Mouse (Mus musculus) kidney, embryonic 16.5 days (tissue): Measurements from ENCODE around the gene Prm1. TPM values are rescaled to one million over a fixed set of nuclear protein-coding genes. Genes with fewer than 3 reads are reported as not detected.

ENCODE experiments used
- ATAC-seq: fragments of 200-750 bp; cut with Nextera tagmentation; 2 replicates; pipeline ENCODE4 v1.8.0; 2017; ENCODE audit warnings: moderate TSS enrichment; ENCODE audit not compliant: low FRiP score, low TSS enrichment
- H3K27ac ChIP-seq: fragments of 300-500 bp; sonication (generic); 2 replicates; pipeline ENCODE4 v1.5.1; 2014; ENCODE audit warnings: low read length
- H3K27me3 ChIP-seq: fragments of 300-500 bp; sonication (generic); 2 replicates; pipeline ENCODE4 v1.6.1; 2014; ENCODE audit warnings: low read length, control low read depth, mixed read lengths; ENCODE audit not compliant: insufficient read depth
- H3K36me3 ChIP-seq: fragments of 300-500 bp; sonication (generic); 2 replicates; pipeline ENCODE4 v1.6.1; 2014; ENCODE audit warnings: low read length, control low read depth, mixed read lengths; ENCODE audit not compliant: insufficient read depth
- H3K4me1 ChIP-seq: fragments of 300-500 bp; sonication (generic); 2 replicates; pipeline ENCODE4 v1.6.1; 2014; ENCODE audit warnings: low read length, control low read depth, mixed read lengths; ENCODE audit not compliant: insufficient read depth
- H3K4me2 ChIP-seq: fragments of 300-500 bp; sonication (generic); replicated peaks from 2 replicates; pipeline ENCODE4 v1.6.1; 2014; ENCODE audit warnings: low read depth, low read length
- H3K4me3 ChIP-seq: fragments of 300-500 bp; sonication (generic); 2 replicates; pipeline ENCODE4 v1.5.1; 2014; ENCODE audit warnings: mild to moderate bottlenecking, low read length
- H3K9ac ChIP-seq: fragments of 300-500 bp; sonication (generic); replicated peaks from 2 replicates; pipeline ENCODE4 v1.6.1; 2014; ENCODE audit warnings: low read length
- H3K9me3 ChIP-seq: fragments of 300-500 bp; sonication (generic); 2 replicates; pipeline ENCODE4 v1.6.1; 2016; ENCODE audit warnings: low read length, control low read depth
- WGBS: fragments of 180-500 bp; shearing (Covaris S2); extraction: QIAGEN DNeasy Blood & Tissue Kit; methylation state at CpG from one replicate; pipeline ENCODE4 v1.1.7; 2014; 5-methylcytosine and 5-hydroxymethylcytosine counted together
- polyA plus RNA-seq: library from polyadenylated mRNA; unstranded; fragments of >200 nt; fragmentation: Nextera tagmentation; extraction: Ambion mirVana; gene quantifications from 2 replicates; pipeline ENCODE4 v1.2.1, GENCODE M21; 2015

Gene Prm1
- polyA plus RNA-seq, 1 experiment from 2014 or later, result not detected

DNA sequence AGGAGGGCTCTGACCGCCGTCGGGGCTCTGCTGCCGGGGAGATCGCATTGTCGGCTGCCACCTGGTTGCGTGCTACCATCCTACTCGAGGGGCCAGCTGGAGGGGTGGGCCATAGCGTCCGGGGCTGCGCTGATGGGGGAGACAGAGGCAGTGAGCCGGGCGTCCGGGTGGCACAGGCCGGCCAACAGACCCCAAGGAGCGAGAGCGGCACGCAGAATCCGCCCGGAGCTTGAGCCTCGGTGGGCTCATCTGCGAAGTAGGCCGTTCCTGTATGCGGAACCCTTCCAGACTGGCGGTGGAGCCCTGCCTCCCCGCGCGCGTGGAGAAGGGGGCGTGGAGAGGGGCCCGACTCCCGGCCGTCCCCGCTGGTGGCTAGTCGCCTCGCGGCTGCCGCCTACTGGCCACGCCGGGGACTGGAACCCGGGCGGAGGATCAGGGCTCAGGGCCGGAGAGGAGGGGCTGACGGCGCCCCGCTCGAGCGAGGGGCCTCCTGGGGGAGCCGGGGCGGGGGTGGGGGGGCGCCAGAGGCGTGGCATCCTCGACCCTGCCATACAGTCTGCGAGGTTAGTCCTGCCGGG is 20.8 kb downstream of the Prm1 start:
- Histone ChIP-seq H3K36me3 (no peaks in the 10 kb centered on the region), H3K4me2 (peak overlapping the region; percentile 93), H3K27ac (peak overlapping the region; percentile 99), H3K27me3 (no peaks in the 10 kb centered on the region), H3K4me3 (peak overlapping the region; percentile 75), H3K9ac (peak overlapping the region; percentile 83), H3K9me3 (no peaks in the 10 kb centered on the region), H3K4me1 (peaks cover 38% of the 10 kb centered on the region)
- WGBS, result under 1% methylated on average over 47 of the region's 55 CpGs
- peak; percentile 77 for ATAC-seq

DNA sequence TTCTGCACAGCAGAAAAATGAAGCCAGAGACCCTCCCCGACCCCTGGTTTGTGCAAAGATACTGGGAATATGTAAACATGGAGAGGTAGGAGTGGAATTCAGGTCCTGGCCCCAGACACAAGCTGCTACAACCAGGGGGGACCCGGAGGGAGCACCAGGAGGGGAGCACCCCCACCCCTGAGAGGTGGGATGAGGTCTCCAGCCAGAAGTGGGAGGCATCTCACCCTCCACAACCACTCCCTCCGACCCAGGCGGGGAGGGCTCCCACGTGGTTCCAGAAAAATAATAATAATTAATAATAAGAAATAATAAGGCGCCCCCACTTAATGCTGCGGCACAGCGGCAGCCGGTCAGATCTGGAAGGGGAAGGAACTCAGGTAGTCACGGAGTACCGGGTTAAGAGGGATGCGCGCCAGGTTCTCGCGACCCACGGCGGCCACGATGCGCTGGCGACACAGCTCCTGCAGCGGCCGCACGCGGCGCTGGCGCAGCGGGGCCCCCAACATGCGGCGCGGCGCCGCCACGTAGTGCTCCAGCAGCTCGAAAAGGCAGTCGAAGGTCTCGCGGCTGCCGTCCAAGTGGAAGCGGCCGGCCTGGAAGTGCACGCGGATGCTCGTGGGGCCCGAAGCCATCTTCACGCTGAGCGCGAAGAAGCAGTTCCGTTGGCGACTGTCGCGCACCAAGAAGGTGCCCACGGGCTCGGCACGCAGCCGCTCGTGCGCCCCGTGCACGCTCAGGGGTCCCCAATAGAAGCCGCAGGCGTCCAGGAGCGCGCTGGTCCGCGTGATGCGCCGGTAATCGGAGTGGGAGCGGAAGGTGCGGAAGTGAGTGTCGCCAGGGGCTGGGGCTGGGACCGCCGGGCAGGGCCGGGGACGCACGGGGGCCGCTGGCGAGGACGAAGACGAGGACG is 21.5 kb downstream of the Prm1 start:
- H3K9ac ChIP-seq, result peak overlapping the region; percentile 83
- H3K27ac ChIP-seq, result peak overlapping the region; percentile 99
- H3K4me2 ChIP-seq, result peak overlapping the region; percentile 93
- peak; percentile 3 for ATAC-seq
- WGBS, result 2% methylated on average over 81 of the region's 81 CpGs
- H3K27me3 ChIP-seq, result no peaks in the 10 kb centered on the region
- H3K4me1 ChIP-seq, result peaks cover 38% of the 10 kb centered on the region
- peak overlapping the region; percentile 75 for H3K4me3 ChIP-seq
- no peaks in the 10 kb centered on the region for H3K36me3 ChIP-seq
- no peaks in the 10 kb centered on the region for H3K9me3 ChIP-seq

DNA sequence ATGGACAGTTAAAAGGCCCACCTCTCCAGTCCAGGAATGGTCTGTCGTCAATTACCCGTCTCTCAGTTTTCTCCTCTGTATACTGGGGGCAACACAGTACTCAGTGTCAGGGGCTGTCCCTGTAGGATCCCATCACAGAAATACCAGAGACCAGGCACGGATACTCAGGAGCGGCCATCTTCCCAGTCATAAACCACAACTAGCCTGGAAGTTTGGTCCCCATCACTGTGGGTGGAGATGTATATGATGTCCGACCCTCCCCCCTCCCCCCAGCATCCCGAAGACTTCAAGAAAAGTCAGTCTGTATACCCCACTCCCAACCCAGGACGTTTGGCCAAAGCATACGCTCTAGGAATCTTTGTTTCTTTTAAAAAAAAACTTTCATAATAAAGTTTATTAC is 22.2 kb downstream of the Prm1 start:
- Histone ChIP-seq H3K36me3 (no peaks in the 10 kb centered on the region), H3K9ac (peak overlapping the region; percentile 83), H3K4me3 (peak overlapping the region; percentile 75), H3K4me1 (peaks cover 38% of the 10 kb centered on the region), H3K9me3 (no peaks in the 10 kb centered on the region), H3K27me3 (no peaks in the 10 kb centered on the region), H3K27ac (no peak overlapping the region), H3K4me2 (peak overlapping the region; percentile 93)
- 55% methylated on average over 8 of the region's 8 CpGs for WGBS
- ATAC-seq, result no peak

DNA sequence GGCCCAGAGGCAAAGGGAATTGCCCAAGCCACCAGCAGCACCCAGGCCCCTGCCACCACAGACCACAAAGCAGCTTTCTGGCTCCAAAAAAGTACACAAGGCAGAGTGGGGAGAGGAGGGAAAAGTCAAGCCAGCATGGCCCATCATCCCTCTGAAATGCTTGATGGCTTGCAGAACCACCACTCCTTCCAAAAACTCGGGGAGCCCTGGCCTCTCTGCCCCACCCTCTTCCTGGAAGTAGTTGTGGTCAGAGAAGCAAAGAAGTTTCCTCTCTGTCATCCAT is 22.5 kb downstream of the Prm1 start:
- Histone ChIP-seq H3K9me3 (no peaks in the 10 kb centered on the region), H3K27ac (no peak overlapping the region), H3K4me3 (peak overlapping the region; percentile 75), H3K4me1 (peaks cover 38% of the 10 kb centered on the region), H3K4me2 (peak overlapping the region; percentile 93), H3K36me3 (no peaks in the 10 kb centered on the region), H3K9ac (peak overlapping the region; percentile 42; the same call in 1 of the 2 replicates), H3K27me3 (no peaks in the 10 kb centered on the region)
- WGBS, result 20% methylated on average over 1 of the region's 1 CpGs
- no peak for ATAC-seq

DNA sequence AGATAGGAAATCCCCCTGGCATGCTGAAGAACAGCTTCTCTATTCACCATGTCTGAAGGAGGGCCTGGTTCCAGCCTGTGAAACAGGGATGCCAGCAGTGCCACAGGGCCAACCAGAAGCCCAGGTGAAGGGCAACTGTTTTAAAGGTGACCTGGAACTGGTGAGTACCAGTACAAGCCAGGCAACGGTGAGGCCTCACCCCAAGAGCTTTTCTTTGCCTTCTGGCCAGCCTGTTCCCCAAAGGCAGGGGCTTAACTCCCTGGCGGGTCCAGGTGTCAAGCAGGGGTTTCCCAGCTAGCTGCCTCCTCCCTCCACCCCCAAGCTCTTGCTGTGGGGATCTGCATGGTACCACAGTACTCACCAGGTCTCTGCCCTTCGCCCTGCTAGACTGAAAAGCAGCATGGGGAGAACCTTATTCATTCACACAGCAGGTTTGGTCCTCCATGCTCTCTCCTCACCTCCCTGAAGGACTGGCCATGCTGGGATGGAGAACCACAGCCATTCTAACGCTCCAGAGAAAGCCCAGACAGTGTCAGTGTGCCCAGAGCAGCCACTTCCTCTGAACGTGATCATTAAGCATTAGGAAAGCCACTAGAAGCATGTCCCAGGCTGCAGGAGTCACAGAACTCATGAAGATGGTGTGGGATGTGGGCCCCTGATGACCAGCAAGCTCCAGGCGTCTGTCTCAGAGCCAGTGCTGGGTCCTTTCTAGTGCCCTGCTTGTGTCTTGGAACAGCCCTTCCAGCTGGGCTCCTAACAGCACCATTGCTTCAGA is 23.1 kb downstream of the Prm1 start:
- no peaks in the 10 kb centered on the region for H3K9me3 ChIP-seq
- no peaks in the 10 kb centered on the region for H3K27me3 ChIP-seq
- H3K9ac ChIP-seq, result peak overlapping the region; percentile 42
- H3K4me1 ChIP-seq, result peaks cover 43% of the 10 kb centered on the region
- 58% methylated on average over 6 of the region's 6 CpGs for WGBS
- peak overlapping the region; percentile 29; the same call in 1 of the 2 replicates for H3K27ac ChIP-seq
- H3K4me2 ChIP-seq, result peak overlapping the region; percentile 93; the same call in 1 of the 2 replicates
- no peak for ATAC-seq
- H3K36me3 ChIP-seq, result no peaks in the 10 kb centered on the region
- no peak overlapping the region; the same call in none of the 2 replicates for H3K4me3 ChIP-seq

DNA sequence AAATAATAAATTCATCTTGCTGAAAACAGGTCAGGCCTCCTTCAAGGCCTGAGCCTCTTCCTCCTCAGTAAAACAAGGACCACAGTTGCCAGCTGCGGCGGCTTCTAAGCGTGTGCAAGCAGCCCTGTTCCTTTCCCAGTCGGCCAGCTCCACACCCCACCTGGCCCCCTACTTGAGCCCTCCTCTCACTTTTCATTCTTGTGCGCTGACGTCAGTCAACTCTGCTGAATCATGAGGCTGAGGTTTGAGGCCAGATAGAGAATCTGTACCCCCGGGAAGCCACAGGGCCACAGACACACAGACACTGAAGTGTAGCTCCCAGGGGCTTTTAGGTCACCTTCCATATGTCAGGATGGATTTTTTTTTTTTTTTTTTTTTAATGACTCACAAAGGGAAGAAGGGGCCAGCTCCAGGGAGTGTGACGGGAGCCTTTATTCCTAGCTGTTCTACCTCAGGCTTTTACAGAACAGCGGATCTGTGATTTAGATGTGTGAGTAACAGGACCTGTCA is 23.7 kb downstream of the Prm1 start:
- Histone ChIP-seq H3K27me3 (no peaks in the 10 kb centered on the region), H3K9me3 (no peaks in the 10 kb centered on the region), H3K4me1 (peaks cover 40% of the 10 kb centered on the region), H3K4me2 (no peak overlapping the region), H3K9ac (peak overlapping the region; percentile 42; the same call in 1 of the 2 replicates), H3K27ac (peak overlapping the region; percentile 29; the same call in 1 of the 2 replicates), H3K4me3 (no peak overlapping the region), H3K36me3 (no peaks in the 10 kb centered on the region)
- 40% methylated on average over 9 of the region's 9 CpGs for WGBS
- no peak for ATAC-seq

DNA sequence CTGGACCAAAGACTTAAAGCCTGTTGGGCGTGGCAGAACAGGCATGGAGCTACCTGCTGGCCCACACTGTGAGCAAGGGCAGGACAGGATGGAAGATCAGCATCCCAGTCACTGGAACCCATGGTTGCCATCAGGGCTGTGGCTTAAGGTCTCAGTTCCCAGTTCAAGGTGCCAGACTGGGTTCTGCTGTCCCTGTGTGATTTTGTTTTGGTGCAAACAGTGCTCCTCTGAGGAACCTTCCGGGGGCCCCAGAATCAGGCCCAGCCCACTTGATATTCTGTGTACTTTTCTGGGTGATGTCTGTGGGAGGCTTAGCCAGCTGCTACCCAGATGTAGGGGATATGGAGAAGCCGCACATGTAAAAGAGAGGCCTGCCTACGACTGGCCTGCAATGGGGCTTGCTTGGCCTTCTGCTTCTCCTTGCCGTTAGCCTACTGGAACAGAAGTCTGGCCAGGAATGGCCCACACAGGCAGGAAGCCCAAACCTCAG is 25.0 kb downstream of the Prm1 start:
- H3K4me1 ChIP-seq, result peaks cover 42% of the 10 kb centered on the region
- no peaks in the 10 kb centered on the region for H3K27me3 ChIP-seq
- 0 out of 2 replicates have a peak overlapping the region, but pooled peaks have one; percentile 31 for H3K9ac ChIP-seq
- no peak overlapping the region for H3K4me2 ChIP-seq
- ATAC-seq, result no peak
- no peak overlapping the region for H3K4me3 ChIP-seq
- H3K9me3 ChIP-seq, result no peaks in the 10 kb centered on the region
- H3K36me3 ChIP-seq, result no peaks in the 10 kb centered on the region
- no peak overlapping the region for H3K27ac ChIP-seq
- 64% methylated on average over 5 of the region's 5 CpGs for WGBS

DNA sequence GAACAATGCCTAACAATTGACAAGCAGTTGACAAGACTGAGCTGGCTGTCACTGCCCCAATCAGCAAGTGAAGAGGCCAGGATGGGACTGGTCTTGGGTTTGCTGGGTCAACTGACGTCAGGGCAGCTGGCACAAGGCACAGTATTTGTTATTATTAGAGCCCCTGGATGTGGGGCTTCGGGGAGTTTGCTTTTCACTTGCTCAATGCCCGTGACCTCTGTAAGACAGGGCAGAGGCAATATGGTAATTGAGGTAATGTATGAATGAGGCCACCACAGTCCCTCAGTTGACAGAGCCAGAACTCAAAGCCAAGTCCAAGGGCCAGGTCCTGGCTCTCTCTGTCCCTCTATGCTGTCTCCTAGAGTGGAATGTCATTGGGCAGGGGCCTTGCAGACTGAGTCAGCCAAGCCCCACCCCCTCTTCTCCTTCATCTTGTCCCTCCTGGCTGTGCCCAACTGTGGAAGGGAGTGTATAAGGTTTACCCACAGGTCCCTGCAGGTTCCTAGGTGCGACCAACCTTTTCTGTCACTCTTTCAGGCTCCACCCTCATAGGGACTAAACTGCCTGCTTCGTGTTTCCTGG is 28.0 kb downstream of the Prm1 start:
- H3K9me3 ChIP-seq, result no peaks in the 10 kb centered on the region
- no peaks in the 10 kb centered on the region for H3K36me3 ChIP-seq
- H3K9ac ChIP-seq, result no peak overlapping the region
- H3K27me3 ChIP-seq, result no peaks in the 10 kb centered on the region
- no peak for ATAC-seq
- H3K4me2 ChIP-seq, result no peak overlapping the region
- no peak overlapping the region for H3K27ac ChIP-seq
- H3K4me3 ChIP-seq, result no peak overlapping the region
- H3K4me1 ChIP-seq, result peaks cover 26% of the 10 kb centered on the region
- WGBS, result 57% methylated on average over 5 of the region's 5 CpGs

DNA sequence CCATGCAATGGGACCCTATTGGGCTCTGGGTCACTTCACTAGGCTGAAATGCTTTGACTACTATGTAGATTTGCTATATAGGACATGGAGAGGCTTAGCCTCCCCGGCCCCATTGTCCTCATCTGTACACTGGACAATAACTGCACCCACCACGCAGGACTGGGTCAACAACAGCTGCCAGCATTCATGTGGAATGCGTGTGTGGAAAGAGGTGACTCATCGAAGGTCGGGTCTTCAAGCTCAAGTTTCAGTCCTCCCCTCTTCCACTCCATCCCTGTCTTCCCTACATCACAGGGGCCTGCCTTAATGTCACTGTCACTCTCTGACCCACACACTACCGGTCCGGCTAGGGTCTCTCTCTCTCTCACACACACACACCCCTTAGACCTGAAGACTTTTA is 29.3 kb downstream of the Prm1 start:
- Histone ChIP-seq H3K9ac (no peak overlapping the region), H3K27me3 (no peaks in the 10 kb centered on the region), H3K4me2 (no peak overlapping the region), H3K4me1 (peaks cover 14% of the 10 kb centered on the region), H3K27ac (no peak overlapping the region), H3K9me3 (no peaks in the 10 kb centered on the region), H3K36me3 (no peaks in the 10 kb centered on the region), H3K4me3 (no peak overlapping the region)
- peak; percentile 25; the same call in 1 of the 2 replicates for ATAC-seq
- WGBS, result 21% methylated on average over 7 of the region's 7 CpGs
